Mouse (Mus musculus): ENCODE measurements at regions not wholly inside any gene's neighbourhood (a gene's known extent, or its start where the extent isn't known, plus 50 kb on each side); places are given as distances from the start of the nearest gene placed in this dataset.
"Not testable (repeated sequence)": the region's sequence is repeated elsewhere in the genome, so short reads cannot be mapped to it uniquely, and the experiment has no call there.

GRCm38 (mm10) chr16:29765801-29766200 is 186.7 kb downstream of the Opa1 start:
- TF ChIP-seq GABPA (IDR thresholded peaks at IDR 0.05; ENCODE audit: insufficient replicate concordance, low read depth, low read length); POLR2AphosphoS2 (IDR thresholded peaks at IDR 0.05; ENCODE audit: low read depth, low read length); MAX (IDR thresholded peaks at IDR 0.05; ENCODE audit: low read length); KAT2A (IDR thresholded peaks at IDR 0.05; ENCODE audit: insufficient replicate concordance, low read length); RAD21 (IDR thresholded peaks at IDR 0.05; ENCODE audit: low read depth, low read length); CTCF (conservative IDR thresholded peaks at IDR 0.05 in 1 of 2, IDR thresholded peaks at IDR 0.05 in 1 of 2; ENCODE audit: low read depth in 2 of 2, low read length in 2 of 2); SIN3A (IDR thresholded peaks at IDR 0.05; ENCODE audit: low read length); POLR2A (IDR thresholded peaks at IDR 0.05; ENCODE audit: low read depth, low read length); ZMIZ1 (IDR thresholded peaks at IDR 0.05; ENCODE audit: low read depth, low read length); MYC (IDR thresholded peaks at IDR 0.05; ENCODE audit: low read depth, low read length); ZNF384 (IDR thresholded peaks at IDR 0.05; ENCODE audit: low read depth, low read length): not testable (repeated sequence)

Data from CH12.LX (cell line).